Mouse (Mus musculus) 416B (cell line): Measurements from ENCODE around the gene Tcf20.

ENCODE experiments used
- DNase-seq: peaks from one replicate; pipeline ENCODE4 v3.0.0; 2011; ENCODE audit warnings: low read depth

Gene Tcf20

GRCm38 (mm10) chr15:82992911-82993310 lies 5.2 kb upstream of the Tcf20 start:
- no peak for DNase-seq

GRCm38 (mm10) chr15:82992079-82992783 lies 4.6 kb upstream of the Tcf20 start:
- no peak for DNase-seq

GRCm38 (mm10) chr15:82989190-82989704 lies 1.6 kb upstream of the Tcf20 start:
- no peak for DNase-seq

GRCm38 (mm10) chr15:82987014-82987731 lies 499 bp downstream of the Tcf20 start:
- no peak for DNase-seq

DNA sequence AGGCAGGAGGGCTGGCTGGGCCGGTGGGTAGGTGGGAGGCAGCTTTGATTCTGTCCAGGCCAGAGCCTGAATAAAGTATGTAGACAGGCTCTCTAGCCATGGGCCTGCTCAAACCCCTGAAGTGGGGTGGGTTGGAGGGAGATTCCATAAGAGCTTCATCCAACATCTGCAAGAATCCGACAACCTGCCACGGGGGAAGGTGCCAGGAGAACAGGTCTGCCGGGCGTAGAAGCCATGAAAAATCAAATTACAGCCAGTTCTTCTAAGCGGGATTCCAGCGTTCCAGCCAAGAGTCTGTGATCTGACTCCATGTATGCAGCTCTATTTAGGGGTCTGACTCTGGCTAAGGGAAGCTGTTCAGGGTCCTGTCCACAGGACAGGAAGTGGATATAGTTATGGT lies 3.1 kb downstream of the Tcf20 start:
- no peak for DNase-seq

- peak; percentile 28 for DNase-seq
Measured at GRCm38 (mm10) chr15:82984097-82984496, 3.6 kb downstream of the Tcf20 start.

DNA sequence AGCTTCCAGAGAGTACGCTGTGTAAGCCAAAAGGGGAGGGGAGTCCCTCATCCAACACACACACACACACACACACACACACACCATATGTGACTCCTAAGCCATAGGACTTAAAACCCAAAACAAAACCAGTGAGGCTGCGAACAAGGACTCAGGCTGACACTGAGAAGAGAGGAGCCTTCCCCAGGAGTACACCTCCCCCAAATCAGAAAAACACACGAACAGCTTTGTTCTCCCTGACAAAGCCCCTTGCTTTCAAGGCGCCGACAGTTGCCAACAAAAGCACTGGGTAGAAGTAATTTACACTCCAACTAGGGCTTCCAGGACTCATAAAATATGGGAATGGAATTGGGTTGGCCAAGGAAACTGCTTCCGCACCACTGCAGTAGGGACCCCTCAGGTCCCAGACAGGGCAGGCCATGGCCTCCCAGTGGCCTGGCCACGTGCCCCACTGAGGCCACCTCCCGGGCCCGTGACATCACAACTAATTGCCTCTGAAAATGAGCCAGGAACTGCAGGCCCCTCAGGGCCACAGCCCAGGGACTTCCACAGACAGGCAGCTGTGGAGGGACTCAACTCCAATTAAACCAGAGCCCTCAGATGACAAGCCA lies 4.2 kb downstream of the Tcf20 start:
- no peak for DNase-seq

GRCm38 (mm10) chr15:82982724-82983415 lies 4.8 kb downstream of the Tcf20 start:
- no peak for DNase-seq

GRCm38 (mm10) chr15:82981676-82982520 lies 5.8 kb downstream of the Tcf20 start:
- DNase-seq: no peak

GRCm38 (mm10) chr15:82979531-82979930 lies 8.1 kb downstream of the Tcf20 start:
- DNase-seq: no peak

GRCm38 (mm10) chr15:82974471-82974870 lies 13.2 kb downstream of the Tcf20 start:
- no peak for DNase-seq

- peak; percentile 97 for DNase-seq
Measured at GRCm38 (mm10) chr15:82969206-82969721, 18.4 kb downstream of the Tcf20 start.

- no peak for DNase-seq
Measured at GRCm38 (mm10) chr15:82968449-82968848, 19.2 kb downstream of the Tcf20 start.

- no peak for DNase-seq
Measured at GRCm38 (mm10) chr15:82967947-82968346, 19.7 kb downstream of the Tcf20 start.

- DNase-seq: no peak
Measured at GRCm38 (mm10) chr15:82964266-82964825, 23.3 kb downstream of the Tcf20 start.

GRCm38 (mm10) chr15:82963556-82964156 lies 24.0 kb downstream of the Tcf20 start:
- DNase-seq: no peak

GRCm38 (mm10) chr15:82963090-82963489 lies 24.6 kb downstream of the Tcf20 start:
- DNase-seq: no peak

DNA sequence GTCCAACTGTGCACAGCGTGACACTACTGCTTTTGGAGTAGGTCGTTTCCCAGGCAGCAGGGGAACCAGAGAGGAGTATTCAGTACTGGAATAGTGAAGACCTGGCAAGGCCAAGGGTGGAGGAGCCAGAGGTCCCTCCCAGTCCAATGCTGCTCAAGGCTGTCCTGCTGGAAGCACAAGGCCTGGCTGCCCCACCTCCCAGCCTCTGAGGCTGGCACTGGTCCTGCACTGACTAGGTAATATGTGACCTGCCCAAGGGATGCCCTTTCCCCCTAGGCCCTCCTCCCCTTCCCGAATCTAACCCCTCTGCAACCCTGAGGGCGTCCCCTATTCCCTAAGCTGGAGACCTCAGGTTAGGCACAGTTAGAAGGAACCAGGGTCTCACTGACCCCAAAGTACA lies 25.1 kb downstream of the Tcf20 start:
- no peak for DNase-seq

- DNase-seq: no peak
Measured at GRCm38 (mm10) chr15:82960786-82961561, 26.7 kb downstream of the Tcf20 start.

DNA sequence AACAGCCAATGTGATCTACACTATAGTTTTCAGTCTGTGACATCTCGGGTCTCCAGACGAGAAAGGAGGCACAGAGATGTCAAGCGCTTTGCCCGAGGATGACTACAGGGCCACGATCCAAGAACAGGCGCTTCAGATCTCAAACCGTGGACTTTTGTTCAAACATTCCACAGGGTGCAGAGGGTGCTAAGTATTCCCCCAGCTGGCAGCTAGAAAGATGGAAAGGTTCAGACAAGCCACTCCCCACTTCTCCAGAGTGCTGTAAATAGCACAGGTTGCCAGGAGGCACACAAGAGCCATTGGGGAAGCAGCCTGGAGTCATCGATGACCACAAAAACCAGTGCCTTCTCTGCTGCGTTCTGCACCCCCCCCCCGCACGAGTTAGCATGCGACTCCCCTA lies 28.5 kb downstream of the Tcf20 start:
- DNase-seq: no peak
